ENCODE assay signal across 19 mouse cellular contexts in the genomic region with DNA sequence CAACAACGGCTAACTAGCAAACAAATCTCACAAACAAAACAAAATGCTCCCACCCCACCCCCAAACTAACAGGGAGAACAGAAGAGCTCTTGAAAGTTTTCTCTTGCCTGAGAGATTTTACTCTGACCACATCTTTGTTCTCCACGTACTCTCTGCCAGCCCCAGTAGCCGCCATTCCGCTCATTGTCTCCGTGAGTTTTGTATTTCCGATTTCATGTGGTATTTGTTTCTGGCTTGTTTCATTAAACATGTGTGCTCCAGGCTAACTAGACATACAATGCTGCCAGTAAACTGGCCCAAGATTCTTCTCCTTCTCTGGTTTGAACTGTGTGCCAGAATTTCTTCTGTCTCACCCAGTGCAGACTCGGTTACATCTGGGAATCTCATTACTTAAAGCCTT.
A peak's percentile ranks its signal among the peaks of the same experiment; 100 is the strongest.
DNase-seq lines count a peak whose midpoint lies in the region; ATAC-seq and TF ChIP-seq lines count a peak whose summit lies in the region.
"Had no signal": no experiment of that assay in that cellular context is flagged by ENCODE, and none has a peak within 500 bp of the region (broad histone marks: within the 10 kb centered on the region; RNA-seq: fewer than 3 reads in every experiment).

No protein-coding gene starts in this region.

- H3K4me1 ChIP-seq in midbrain, embryonic 11.5 days (ENCODE audit: control insufficient read depth, insufficient read depth, low read length), result no peaks in the 10 kb centered on the region
- no peaks in the 10 kb centered on the region for H3K4me1 ChIP-seq in midbrain, embryonic 14.5 days (ENCODE audit: control insufficient read depth, insufficient read depth, low read length)
- H3K4me1 ChIP-seq: embryonic facial prominence, embryonic 10.5 days; embryonic facial prominence, embryonic 12.5 days; forebrain, embryonic 13.5 days had no signal

- no peak overlapping the region for H3K4me2 ChIP-seq in midbrain, embryonic 11.5 days
- no peak overlapping the region for H3K4me2 ChIP-seq in midbrain, embryonic 14.5 days (ENCODE audit: low read length)
- H3K4me2 ChIP-seq: embryonic facial prominence, embryonic 12.5 days; forebrain, embryonic 13.5 days had no signal

- intact Hi-C loops in gastrocnemius, adult 2 months (cut with DNase I), result no loop called here
- intact Hi-C loops in gastrocnemius, postnatal 14 days (cut with DNase I; ENCODE audit: low total_unique reads), result no loop called here

- TF ChIP-seq CTCF in gastrocnemius, adult 2 months (IDR thresholded peaks at IDR 0.05), result no peak

- H3K27ac ChIP-seq in gastrocnemius, adult 2 months, result peak overlapping the region; percentile 35; the same call in 1 of the 2 replicates
- no peak overlapping the region for H3K27ac ChIP-seq in midbrain, embryonic 11.5 days (ENCODE audit: low read depth, low read length)
- no peak overlapping the region for H3K27ac ChIP-seq in midbrain, embryonic 14.5 days (replicated peaks; ENCODE audit: low read depth, low read length)
- H3K27ac ChIP-seq: embryonic facial prominence, embryonic 10.5 days; embryonic facial prominence, embryonic 12.5 days; forebrain, embryonic 13.5 days had no signal

- no peaks in the 10 kb centered on the region for H3K36me3 ChIP-seq in midbrain, embryonic 11.5 days (ENCODE audit: control insufficient read depth, insufficient read depth, low read length)
- no peaks in the 10 kb centered on the region for H3K36me3 ChIP-seq in midbrain, embryonic 14.5 days (ENCODE audit: control insufficient read depth, insufficient read depth, low read length)
- H3K36me3 ChIP-seq: embryonic facial prominence, embryonic 10.5 days; embryonic facial prominence, embryonic 12.5 days had no signal

- H3K4me3 ChIP-seq in gastrocnemius, adult 2 months, result no peak overlapping the region
- no peak overlapping the region for H3K4me3 ChIP-seq in midbrain, embryonic 11.5 days (ENCODE audit: low read depth, low read length)
- H3K4me3 ChIP-seq in midbrain, embryonic 14.5 days (replicated peaks; ENCODE audit: low read depth, low read length), result no peak overlapping the region
- H3K4me3 ChIP-seq: embryonic facial prominence, embryonic 10.5 days; embryonic facial prominence, embryonic 12.5 days; forebrain, embryonic 13.5 days had no signal

- no peak for ATAC-seq in midbrain, embryonic 11.5 days (ENCODE audit: low FRiP score)
- ATAC-seq in midbrain, embryonic 14.5 days (ENCODE audit: low FRiP score, low TSS enrichment), result no peak
- ATAC-seq: activated CD4-positive, CD25-positive, alpha-beta regulatory T cell, adult 4 months; forebrain, embryonic 13.5 days; forebrain, postnatal 0 days; Patski had no signal

- 93% methylated on average over 7 of the region's 7 CpGs for WGBS in midbrain, embryonic 11.5 days
- WGBS in midbrain, embryonic 14.5 days, result 87% methylated on average over 7 of the region's 7 CpGs

- H3K9me3 ChIP-seq in midbrain, embryonic 11.5 days (ENCODE audit: control insufficient read depth, low read length), result no peaks in the 10 kb centered on the region
- no peaks in the 10 kb centered on the region for H3K9me3 ChIP-seq in midbrain, embryonic 14.5 days (ENCODE audit: control insufficient read depth, low read length)
- H3K9me3 ChIP-seq: embryonic facial prominence, embryonic 10.5 days; embryonic facial prominence, embryonic 12.5 days; forebrain, embryonic 13.5 days had no signal

- DNase-seq in gastrocnemius, adult 2 months, result no peak
- no peak for DNase-seq in gastrocnemius, postnatal 14 days
- DNase-seq in midbrain, embryonic 11.5 days (ENCODE audit: low spot score, missing footprints), result peak; percentile 75
- DNase-seq in midbrain, embryonic 14.5 days, result no peak
- no peak for DNase-seq in frontal cortex, adult 2 months (ENCODE audit: extremely low spot score in 1 of 2, low spot score in 1 of 2)
- DNase-seq: adrenal gland, adult 8-10 months; adrenal gland, postnatal 14 days; adrenal gland, postnatal 36 days; cerebellum, adult 11-12 months; cerebellum, adult 2 months; cerebellum, adult 9-10 months; cerebellum, postnatal 10 days; cerebellum, postnatal 25 days; forebrain, postnatal 0 days had no signal

- no peak overlapping the region for H3K9ac ChIP-seq in midbrain, embryonic 11.5 days (ENCODE audit: low read length)
- H3K9ac ChIP-seq in midbrain, embryonic 14.5 days (replicated peaks; ENCODE audit: low read length), result no peak overlapping the region
- H3K9ac ChIP-seq: embryonic facial prominence, embryonic 12.5 days; forebrain, embryonic 13.5 days; forebrain, postnatal 0 days had no signal

- H3K27me3 ChIP-seq in midbrain, embryonic 11.5 days (ENCODE audit: control insufficient read depth, insufficient read depth, low read length), result no peaks in the 10 kb centered on the region
- H3K27me3 ChIP-seq in midbrain, embryonic 14.5 days (ENCODE audit: control insufficient read depth, insufficient read depth, low read length), result no peaks in the 10 kb centered on the region
- H3K27me3 ChIP-seq: embryonic facial prominence, embryonic 12.5 days; forebrain, embryonic 13.5 days; Patski had no signal
